Mouse (Mus musculus) neural tube, embryonic 11.5 days (tissue): Measurements from ENCODE around the gene Rftn1. TPM values are rescaled to one million over a fixed set of nuclear protein-coding genes. Genes with fewer than 3 reads are reported as not detected.

Source experiments
- ATAC-seq: fragments of 200-750 bp; cut with Nextera tagmentation; 2 replicates; pipeline ENCODE4 v1.8.0; 2017; ENCODE audit warnings: moderate number of reproducible peaks, mild to moderate bottlenecking, moderate TSS enrichment, moderate library complexity; ENCODE audit not compliant: insufficient read depth, low FRiP score, low TSS enrichment
- DNase-seq: peaks from one replicate; pipeline ENCODE4 v3.0.0-alpha.2; 2015; ENCODE audit warnings: low spot score
- H3K27ac ChIP-seq: fragments of 300-500 bp; sonication (generic); 2 replicates; pipeline ENCODE4 v1.5.1; 2014; ENCODE audit warnings: low read depth, mild to moderate bottlenecking, low read length
- H3K27me3 ChIP-seq: fragments of 300-500 bp; sonication (generic); 2 replicates; pipeline ENCODE4 v1.6.1; 2014; ENCODE audit warnings: mild to moderate bottlenecking, low read length, mixed read lengths; ENCODE audit not compliant: control insufficient read depth, insufficient read depth
- H3K36me3 ChIP-seq: fragments of 300-500 bp; sonication (generic); 2 replicates; pipeline ENCODE4 v1.6.1; 2014; ENCODE audit warnings: mild to moderate bottlenecking, low read length, moderate library complexity, mixed read lengths; ENCODE audit not compliant: control insufficient read depth, insufficient read depth
- H3K4me1 ChIP-seq: fragments of 300-500 bp; sonication (generic); 2 replicates; pipeline ENCODE4 v1.6.1; 2014; ENCODE audit warnings: low read length, mixed read lengths; ENCODE audit not compliant: control insufficient read depth, insufficient read depth
- H3K4me2 ChIP-seq: fragments of 300-500 bp; sonication (generic); 2 replicates; pipeline ENCODE4 v1.6.1; 2014; ENCODE audit warnings: low read depth, mild to moderate bottlenecking, moderate library complexity
- H3K4me3 ChIP-seq: fragments of 300-500 bp; sonication (generic); 2 replicates; pipeline ENCODE4 v1.5.1; 2014; ENCODE audit warnings: low read depth, low read length
- H3K9ac ChIP-seq: fragments of 300-500 bp; sonication (generic); 2 replicates; pipeline ENCODE4 v1.6.1; 2014; ENCODE audit warnings: mild to moderate bottlenecking, low read length
- H3K9me3 ChIP-seq: fragments of 300-500 bp; sonication (generic); 2 replicates; pipeline ENCODE4 v1.6.1; 2016; ENCODE audit warnings: low read length; ENCODE audit not compliant: control insufficient read depth
- WGBS: fragments of 180-500 bp; shearing (Covaris S2); extraction: QIAGEN DNeasy Blood & Tissue Kit; methylation state at CpG from one replicate; pipeline ENCODE4 v1.1.7; 2014; 5-methylcytosine and 5-hydroxymethylcytosine counted together
- polyA plus RNA-seq: library from polyadenylated mRNA; unstranded; fragments of >200 nt; fragmentation: Nextera tagmentation; extraction: Ambion mirVana; gene quantifications from 2 replicates; pipeline ENCODE4 v1.2.1, GENCODE M21; 2014

The Rftn1 gene
- polyA plus RNA-seq, 1 experiment from 2014 or later: 6.9 TPM

- Histone ChIP-seq H3K9me3 (no peaks in the 10 kb centered on the region), H3K4me3 (no peak overlapping the region), H3K27me3 (no peaks in the 10 kb centered on the region), H3K4me1 (no peaks in the 10 kb centered on the region), H3K4me2 (no peak overlapping the region), H3K36me3 (no peaks in the 10 kb centered on the region), H3K9ac (no peak overlapping the region), H3K27ac (no peak overlapping the region)
- no peak for ATAC-seq
- 71% methylated on average over 7 of the region's 7 CpGs for WGBS
- no peak for DNase-seq
Measured at GRCm38 (mm10) chr17:50169946-50170427, 20.5 kb downstream of the Rftn1 start.

GRCm38 (mm10) chr17:50160904-50161805 is 29.3 kb downstream of the Rftn1 start:
- Histone ChIP-seq H3K4me2 (no peak overlapping the region), H3K9ac (no peak overlapping the region), H3K27me3 (no peaks in the 10 kb centered on the region), H3K9me3 (no peaks in the 10 kb centered on the region), H3K4me1 (no peaks in the 10 kb centered on the region), H3K4me3 (no peak overlapping the region), H3K36me3 (no peaks in the 10 kb centered on the region), H3K27ac (no peak overlapping the region)
- ATAC-seq (no peak), DNase-seq (no peak)
- 87% methylated on average over 20 of the region's 20 CpGs for WGBS

DNA sequence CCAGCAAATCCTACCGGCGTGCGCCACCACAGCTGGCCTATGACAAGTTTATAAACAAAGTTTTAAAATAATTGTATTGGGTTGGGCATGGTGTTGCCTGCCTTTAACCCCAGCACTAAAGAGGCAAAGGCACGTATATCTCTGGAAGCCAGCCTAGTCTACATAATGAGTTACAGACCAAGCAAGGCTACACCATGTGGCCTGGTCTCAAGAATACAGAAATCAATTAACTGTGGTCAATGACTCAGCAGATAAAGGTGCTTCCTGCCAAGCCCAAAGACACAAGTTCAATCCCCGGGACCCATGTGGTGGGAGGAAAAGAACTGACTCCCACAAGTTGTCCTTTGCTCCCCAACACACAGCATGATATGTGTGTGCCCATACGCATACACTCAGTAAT is 30.1 kb downstream of the Rftn1 start:
- ATAC-seq (no peak), DNase-seq (no peak)
- WGBS: 88% methylated on average over 6 of the region's 6 CpGs
- Histone ChIP-seq H3K4me1 (no peaks in the 10 kb centered on the region), H3K27ac (no peak overlapping the region), H3K9ac (no peak overlapping the region), H3K9me3 (no peaks in the 10 kb centered on the region), H3K4me3 (no peak overlapping the region), H3K36me3 (no peaks in the 10 kb centered on the region), H3K27me3 (no peaks in the 10 kb centered on the region), H3K4me2 (no peak overlapping the region)

GRCm38 (mm10) chr17:50159816-50160215 is 30.7 kb downstream of the Rftn1 start:
- ATAC-seq: no peak
- Histone ChIP-seq H3K27ac (no peak overlapping the region), H3K36me3 (no peaks in the 10 kb centered on the region), H3K4me2 (no peak overlapping the region), H3K9ac (no peak overlapping the region), H3K27me3 (no peaks in the 10 kb centered on the region), H3K9me3 (no peaks in the 10 kb centered on the region), H3K4me1 (no peaks in the 10 kb centered on the region), H3K4me3 (no peak overlapping the region)
- DNase-seq: no peak
- 88% methylated on average over 6 of the region's 6 CpGs for WGBS

DNA sequence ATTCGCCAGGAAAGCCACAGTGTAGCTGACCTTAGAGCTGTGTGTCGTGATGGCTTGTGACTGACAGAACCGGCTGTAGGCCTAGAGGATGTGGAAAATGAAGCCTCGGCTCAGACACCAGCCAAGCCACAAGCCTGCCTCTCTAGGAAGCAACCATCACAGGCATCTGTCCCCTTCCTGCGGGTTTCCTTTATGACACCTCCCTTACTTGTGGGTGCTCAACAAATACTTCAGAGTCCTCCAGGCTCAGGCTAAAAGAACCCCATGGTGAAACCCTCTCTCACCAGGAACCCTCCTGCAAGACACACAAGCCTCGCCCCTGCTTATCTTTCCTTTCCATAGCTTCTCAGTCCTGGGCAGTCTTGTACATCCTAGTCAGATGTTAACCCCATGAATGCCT is 31.9 kb downstream of the Rftn1 start:
- no peaks in the 10 kb centered on the region for H3K4me1 ChIP-seq
- DNase-seq (no peak), ATAC-seq (no peak)
- no peak overlapping the region for H3K4me3 ChIP-seq
- H3K9me3 ChIP-seq: no peaks in the 10 kb centered on the region
- no peak overlapping the region for H3K4me2 ChIP-seq
- no peaks in the 10 kb centered on the region for H3K36me3 ChIP-seq
- H3K27me3 ChIP-seq: no peaks in the 10 kb centered on the region
- no peak overlapping the region for H3K9ac ChIP-seq
- 88% methylated on average over 6 of the region's 6 CpGs for WGBS
- H3K27ac ChIP-seq: no peak overlapping the region

GRCm38 (mm10) chr17:50157190-50158150 is 33.0 kb downstream of the Rftn1 start:
- WGBS: 89% methylated on average over 15 of the region's 15 CpGs
- Histone ChIP-seq H3K9ac (no peak overlapping the region), H3K4me1 (no peaks in the 10 kb centered on the region), H3K27ac (no peak overlapping the region), H3K27me3 (no peaks in the 10 kb centered on the region), H3K4me3 (no peak overlapping the region), H3K4me2 (no peak overlapping the region), H3K9me3 (no peaks in the 10 kb centered on the region), H3K36me3 (no peaks in the 10 kb centered on the region)
- DNase-seq (no peak), ATAC-seq (no peak)

DNA sequence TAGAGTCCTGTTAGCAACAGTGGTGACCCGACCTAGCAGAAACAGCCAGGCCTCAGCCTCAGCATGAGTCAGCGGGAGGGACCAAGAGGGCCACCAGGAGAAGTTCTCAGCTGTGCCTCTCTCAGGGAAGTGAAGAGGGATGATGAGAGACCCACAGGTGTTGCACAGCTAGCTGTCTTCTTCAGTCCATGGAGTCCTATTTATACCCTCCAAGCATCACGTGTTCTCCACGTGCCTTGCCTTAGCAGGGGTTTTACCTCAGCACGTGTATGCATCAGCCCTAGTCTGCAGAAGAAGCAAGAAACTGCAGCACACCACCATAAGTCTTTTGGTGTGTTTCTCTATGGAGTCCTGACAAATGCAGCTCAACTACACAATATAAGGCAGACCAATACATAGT is 38.4 kb downstream of the Rftn1 start:
- ATAC-seq (no peak), DNase-seq (no peak)
- H3K9ac ChIP-seq: no peak overlapping the region
- H3K4me3 ChIP-seq: no peak overlapping the region
- H3K4me1 ChIP-seq: no peaks in the 10 kb centered on the region
- no peak overlapping the region for H3K4me2 ChIP-seq
- H3K27me3 ChIP-seq: no peaks in the 10 kb centered on the region
- H3K27ac ChIP-seq: no peak overlapping the region
- no peaks in the 10 kb centered on the region for H3K9me3 ChIP-seq
- WGBS: 82% methylated on average over 5 of the region's 5 CpGs
- H3K36me3 ChIP-seq: no peaks in the 10 kb centered on the region

DNA sequence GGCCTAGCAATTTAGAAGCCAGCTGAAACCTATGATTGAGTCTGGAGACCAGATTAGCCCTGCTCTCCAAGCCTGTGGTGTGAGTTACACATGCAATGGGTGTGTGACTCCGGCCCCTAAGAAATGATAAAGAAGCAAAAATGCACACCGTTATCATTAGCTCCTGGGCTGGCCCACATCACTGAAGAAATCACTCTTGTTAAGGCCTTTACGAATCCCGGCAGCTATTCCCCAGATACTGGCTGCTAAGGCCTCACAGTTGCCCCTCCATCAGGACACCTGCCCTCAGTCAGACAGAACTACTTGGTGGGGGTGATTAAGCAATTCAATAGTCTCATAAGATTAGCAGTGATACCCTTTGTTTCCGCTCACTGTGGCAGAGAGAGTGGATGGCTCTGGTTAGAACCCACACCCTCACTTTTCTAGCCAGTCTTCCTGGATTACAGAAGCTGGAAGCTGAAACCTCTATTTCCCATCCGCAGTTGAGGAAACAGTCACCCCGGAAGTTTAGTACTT is 39.2 kb downstream of the Rftn1 start:
- Histone ChIP-seq H3K4me1 (no peaks in the 10 kb centered on the region), H3K27ac (no peak overlapping the region), H3K9ac (no peak overlapping the region), H3K36me3 (no peaks in the 10 kb centered on the region), H3K27me3 (no peaks in the 10 kb centered on the region), H3K4me3 (no peak overlapping the region), H3K9me3 (no peaks in the 10 kb centered on the region), H3K4me2 (no peak overlapping the region)
- ATAC-seq (no peak), DNase-seq (no peak)
- WGBS: 83% methylated on average over 7 of the region's 7 CpGs
